Mouse (Mus musculus): ENCODE results near the gene Cd7. TPM values are rescaled to one million over a fixed set of nuclear protein-coding genes. Genes with fewer than 3 reads are reported as not detected.

Cd7 gene
- polyA plus RNA-seq (2015; fragmentation: Illumina TruSeq; extraction: RNeasy Lipid Tissue Mini Kit (QIAGEN cat#74804); ENCODE audit: insufficient read depth, low read depth, low replicate concordance), result not detected

DNA sequence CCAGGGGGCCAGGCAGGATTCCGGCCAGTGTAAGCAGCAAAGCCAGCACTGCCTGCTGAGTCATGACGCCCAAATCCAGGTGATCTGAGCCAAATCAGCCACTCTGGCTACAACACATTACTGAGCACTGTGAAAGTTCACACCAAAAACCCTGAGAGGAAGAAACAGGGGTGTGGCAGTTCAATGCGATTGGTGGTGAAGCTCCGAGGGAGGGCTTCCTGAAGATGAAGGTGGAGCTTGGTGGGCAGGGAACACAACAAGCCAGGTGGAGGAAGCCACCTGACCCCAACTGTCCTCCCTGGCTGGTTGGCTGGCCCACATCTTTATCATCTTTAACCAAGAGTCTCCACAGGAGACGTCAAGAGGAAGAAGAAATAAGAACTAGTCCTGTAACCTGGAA, at the start of gene Cd7:
Gene Cd7, minus strand, starts transcription at position 117 of the 400 bp plus-strand sequence.

DNA sequence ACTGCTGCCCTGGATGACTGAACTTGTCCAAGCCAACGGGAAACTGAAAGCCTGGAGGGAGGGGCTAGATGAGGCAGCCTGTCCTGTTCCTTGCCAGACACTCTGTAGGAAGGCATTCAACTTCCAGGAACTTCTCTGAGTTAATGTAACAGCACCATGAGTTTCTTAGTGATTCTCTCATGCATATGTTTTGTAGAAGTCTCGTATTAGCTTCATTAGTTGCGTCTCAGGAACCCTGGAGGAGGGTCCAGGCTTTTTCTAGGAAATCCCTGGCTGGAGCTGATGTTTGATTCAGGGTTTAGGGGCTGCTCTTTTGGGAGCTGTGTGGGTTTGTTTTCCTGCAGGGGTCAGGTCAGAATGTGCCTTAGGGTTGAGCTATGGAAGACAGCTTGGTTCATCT, 41.9 kb upstream of the Cd7 start, which contains the start of gene Sectm1a:
Gene Sectm1a, minus strand, starts transcription at position 101 of the 400 bp plus-strand sequence.

DNA sequence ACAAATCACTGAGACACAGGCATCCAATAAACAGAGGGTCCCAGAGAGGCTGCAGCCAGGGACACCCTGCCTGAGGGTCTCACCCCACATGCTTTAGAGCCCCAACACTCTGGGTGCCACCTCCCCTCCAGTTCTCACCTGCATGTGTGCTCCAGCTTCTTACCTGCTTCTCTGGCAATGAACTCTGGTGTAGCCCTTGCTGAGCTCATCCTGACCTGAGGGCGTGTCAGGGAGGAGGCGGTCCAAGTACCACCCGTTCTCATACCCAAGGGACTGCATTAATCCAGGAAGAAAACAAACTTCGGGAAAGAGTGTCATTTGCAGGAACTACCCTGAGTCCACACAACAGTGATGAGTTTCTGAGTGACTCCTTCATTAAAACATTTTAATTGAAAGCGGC, 24.2 kb upstream of the Cd7 start, which contains the start of gene Sectm1b:
Gene Sectm1b, minus strand, starts transcription at position 191 of the 400 bp plus-strand sequence.

DNA sequence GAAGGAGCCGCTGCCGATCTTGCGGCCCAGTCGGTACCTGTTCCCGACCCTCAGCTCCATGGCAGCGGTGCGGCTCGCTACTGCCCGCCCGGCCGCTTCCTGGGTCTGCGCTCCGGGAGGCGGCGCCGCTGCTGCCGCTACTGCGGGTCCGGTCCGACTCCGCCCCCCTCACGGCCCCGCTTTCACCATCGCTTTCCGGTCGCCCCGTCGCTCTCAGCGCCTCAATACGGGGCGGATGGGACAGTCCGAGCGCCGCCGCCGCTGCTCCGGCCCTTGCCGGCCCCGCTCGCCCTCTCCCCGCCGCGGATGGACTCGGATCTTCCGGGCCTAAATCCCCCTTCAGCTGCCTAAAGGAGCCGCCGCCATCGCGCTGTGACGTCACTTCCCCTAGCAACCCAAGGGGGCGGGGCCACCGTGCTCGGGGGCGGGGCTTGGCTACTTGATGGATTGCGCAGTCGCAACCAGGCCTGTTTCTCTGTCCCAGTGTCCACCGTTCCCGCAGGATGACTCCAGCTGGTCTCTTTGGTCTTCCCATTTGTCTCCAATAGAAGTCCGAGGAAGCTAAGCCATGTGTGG, 48.2 kb downstream of the Cd7 start, which contains the start of gene Csnk1d:
Gene Csnk1d, minus strand, starts transcription at position 380 of the 576 bp plus-strand sequence.

Other genes starting within 250 kb of the Cd7 start
- gene Dus1l, start 243.0 kb downstream of the Cd7 start, polyA plus RNA-seq (2015; fragmentation: Illumina TruSeq; extraction: RNeasy Lipid Tissue Mini Kit (QIAGEN cat#74804); ENCODE audit: insufficient read depth, low read depth, low replicate concordance), result 25.3 TPM
- gene Fasn, start 214.9 kb downstream of the Cd7 start, polyA plus RNA-seq (2015; fragmentation: Illumina TruSeq; extraction: RNeasy Lipid Tissue Mini Kit (QIAGEN cat#74804); ENCODE audit: insufficient read depth, low read depth, low replicate concordance), result 22.9 TPM
- 4.3 TPM for gene Ccdc57, start 106.5 kb downstream of the Cd7 start, polyA plus RNA-seq (2015; fragmentation: Illumina TruSeq; extraction: RNeasy Lipid Tissue Mini Kit (QIAGEN cat#74804); ENCODE audit: insufficient read depth, low read depth, low replicate concordance)
- not detected for gene Slc16a3, start 90.9 kb downstream of the Cd7 start, polyA plus RNA-seq (2015; fragmentation: Illumina TruSeq; extraction: RNeasy Lipid Tissue Mini Kit (QIAGEN cat#74804); ENCODE audit: insufficient read depth, low read depth, low replicate concordance)
- gene Csnk1d, start 48.1 kb downstream of the Cd7 start, polyA plus RNA-seq (2015; fragmentation: Illumina TruSeq; extraction: RNeasy Lipid Tissue Mini Kit (QIAGEN cat#74804); ENCODE audit: insufficient read depth, low read depth, low replicate concordance), result 15.0 TPM
- not detected for gene Sectm1b, start 24.2 kb upstream of the Cd7 start, polyA plus RNA-seq (2015; fragmentation: Illumina TruSeq; extraction: RNeasy Lipid Tissue Mini Kit (QIAGEN cat#74804); ENCODE audit: insufficient read depth, low read depth, low replicate concordance)
- gene Sectm1a, start 41.8 kb upstream of the Cd7 start, polyA plus RNA-seq (2015; fragmentation: Illumina TruSeq; extraction: RNeasy Lipid Tissue Mini Kit (QIAGEN cat#74804); ENCODE audit: insufficient read depth, low read depth, low replicate concordance), result not detected
- not detected for gene Tex19.2, start 79.3 kb upstream of the Cd7 start, polyA plus RNA-seq (2015; fragmentation: Illumina TruSeq; extraction: RNeasy Lipid Tissue Mini Kit (QIAGEN cat#74804); ENCODE audit: insufficient read depth, low read depth, low replicate concordance)
- not detected for gene Tex19.1, start 106.7 kb upstream of the Cd7 start, polyA plus RNA-seq (2015; fragmentation: Illumina TruSeq; extraction: RNeasy Lipid Tissue Mini Kit (QIAGEN cat#74804); ENCODE audit: insufficient read depth, low read depth, low replicate concordance)
- gene Uts2r, start 120.9 kb upstream of the Cd7 start, polyA plus RNA-seq (2015; fragmentation: Illumina TruSeq; extraction: RNeasy Lipid Tissue Mini Kit (QIAGEN cat#74804); ENCODE audit: insufficient read depth, low read depth, low replicate concordance), result not detected
- 6.0 TPM for gene Hexdc, start 165.0 kb upstream of the Cd7 start, polyA plus RNA-seq (2015; fragmentation: Illumina TruSeq; extraction: RNeasy Lipid Tissue Mini Kit (QIAGEN cat#74804); ENCODE audit: insufficient read depth, low read depth, low replicate concordance)
- 3.0 TPM for gene Ogfod3, start 165.3 kb upstream of the Cd7 start, polyA plus RNA-seq (2015; fragmentation: Illumina TruSeq; extraction: RNeasy Lipid Tissue Mini Kit (QIAGEN cat#74804); ENCODE audit: insufficient read depth, low read depth, low replicate concordance)
- gene Cybc1, start 189.9 kb upstream of the Cd7 start, polyA plus RNA-seq (2015; fragmentation: Illumina TruSeq; extraction: RNeasy Lipid Tissue Mini Kit (QIAGEN cat#74804); ENCODE audit: insufficient read depth, low read depth, low replicate concordance), result 7.9 TPM
- gene Narf, start 197.8 kb upstream of the Cd7 start, polyA plus RNA-seq (2015; fragmentation: Illumina TruSeq; extraction: RNeasy Lipid Tissue Mini Kit (QIAGEN cat#74804); ENCODE audit: insufficient read depth, low read depth, low replicate concordance), result 3.6 TPM
- 3.7 TPM for gene Foxk2, start 220.6 kb upstream of the Cd7 start, polyA plus RNA-seq (2015; fragmentation: Illumina TruSeq; extraction: RNeasy Lipid Tissue Mini Kit (QIAGEN cat#74804); ENCODE audit: insufficient read depth, low read depth, low replicate concordance)

All from pancreas, adult 10 weeks (tissue).